Mouse (Mus musculus) urinary bladder, postnatal 25 days (tissue): Measurements from ENCODE around the gene Sds.

Experiments used
- DNase-seq: peaks from one replicate; pipeline ENCODE4 v3.0.0; 2022; ENCODE audit warnings: low spot score

Sds gene

DNA sequence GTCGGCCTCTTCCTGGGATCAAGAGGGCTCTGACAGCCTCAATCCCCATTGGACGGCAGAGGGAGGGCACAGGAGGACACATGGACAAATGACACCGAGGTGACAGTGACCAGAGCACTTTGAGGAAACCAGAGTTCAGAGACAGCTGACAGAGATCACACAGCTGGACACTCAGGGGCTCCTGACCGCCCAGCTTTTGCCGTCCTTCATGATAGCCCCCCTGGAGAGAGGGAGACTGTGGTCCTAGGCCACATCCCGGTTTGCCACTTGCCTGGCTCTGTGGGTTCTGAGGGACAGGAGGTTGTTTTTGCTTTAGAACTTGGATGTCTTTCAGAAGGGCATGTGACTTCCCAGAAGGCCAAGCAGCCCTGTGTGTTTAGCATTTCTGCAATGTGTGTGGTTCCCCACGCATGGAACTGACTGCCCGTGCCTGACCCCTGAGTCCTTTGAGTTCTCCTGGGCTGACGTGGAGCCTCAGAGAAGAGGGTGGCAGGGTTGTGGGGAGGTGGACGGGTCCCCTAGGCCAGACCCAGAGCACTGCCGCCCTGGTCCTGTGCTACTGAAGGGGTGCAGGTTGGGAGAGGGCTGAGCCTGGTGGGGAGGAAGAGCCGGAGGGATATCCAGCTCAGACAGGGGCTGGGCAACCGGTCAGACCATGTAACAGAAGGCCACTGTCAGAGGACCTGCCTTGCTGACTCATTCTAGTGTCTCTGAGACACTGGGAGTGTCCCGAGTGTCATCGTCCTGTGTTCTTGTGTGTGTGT is 40.1 kb downstream of the Sds start:
- peak; percentile 26 for DNase-seq

DNA sequence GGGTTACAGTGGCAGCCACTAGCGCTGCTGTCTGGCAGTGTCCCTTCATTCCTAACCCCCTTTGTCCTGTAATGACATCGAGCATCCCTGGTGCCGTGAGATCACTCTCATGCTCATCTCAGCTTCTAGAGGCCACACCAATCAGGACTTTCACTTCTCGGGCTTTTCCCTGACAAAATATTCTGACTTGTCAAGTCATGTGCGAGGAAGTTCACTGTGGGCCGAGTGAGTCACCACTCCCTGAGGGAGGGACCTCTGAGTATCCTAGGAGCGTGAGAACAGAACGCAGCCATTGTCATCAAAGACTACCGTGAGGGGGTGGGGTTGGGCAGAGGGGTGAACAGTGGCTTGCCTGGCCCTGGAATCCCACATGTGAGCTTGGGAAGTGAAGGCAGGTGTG is 41.2 kb downstream of the Sds start:
- DNase-seq = peak; percentile 46

DNA sequence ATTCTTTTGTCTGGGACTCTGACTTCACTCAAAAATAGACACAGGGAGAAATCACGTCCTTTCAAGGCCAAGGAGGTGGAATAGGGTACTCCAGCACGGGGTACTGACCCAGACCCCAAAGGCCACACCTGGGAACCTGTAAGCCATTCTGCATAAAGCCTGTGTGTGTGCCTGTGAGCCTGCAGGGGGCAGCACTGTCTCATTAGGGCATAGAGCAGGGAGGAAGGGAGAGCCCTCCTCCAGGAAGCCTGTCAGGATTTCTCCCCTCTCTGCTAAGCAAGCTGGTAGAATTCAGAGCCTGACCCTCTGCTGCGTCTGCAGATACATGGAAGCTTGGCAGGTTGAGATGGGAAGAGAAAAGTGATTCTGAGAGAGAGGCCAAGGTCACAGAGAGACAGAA is 46.3 kb downstream of the Sds start:
- peak; percentile 27 for DNase-seq

DNA sequence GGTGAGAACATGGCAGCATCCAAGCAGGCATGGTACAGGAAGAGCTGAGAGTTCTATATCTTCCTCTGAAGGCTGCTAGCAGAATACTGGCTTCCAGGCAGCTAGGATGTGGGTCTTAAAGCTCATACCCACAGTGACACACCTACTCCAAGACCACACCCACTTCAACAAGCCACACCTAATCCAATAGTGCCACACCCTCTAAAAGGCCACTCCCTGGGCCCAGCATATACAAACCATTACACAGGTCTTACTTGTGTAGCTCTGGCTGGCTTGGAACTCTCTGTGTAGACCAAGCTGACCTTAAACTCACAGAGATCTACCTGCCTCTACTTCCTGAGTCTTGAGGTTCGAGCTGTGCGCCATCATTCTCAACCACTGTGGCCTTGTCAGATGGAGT is 48.4 kb downstream of the Sds start:
- no peak for DNase-seq

DNA sequence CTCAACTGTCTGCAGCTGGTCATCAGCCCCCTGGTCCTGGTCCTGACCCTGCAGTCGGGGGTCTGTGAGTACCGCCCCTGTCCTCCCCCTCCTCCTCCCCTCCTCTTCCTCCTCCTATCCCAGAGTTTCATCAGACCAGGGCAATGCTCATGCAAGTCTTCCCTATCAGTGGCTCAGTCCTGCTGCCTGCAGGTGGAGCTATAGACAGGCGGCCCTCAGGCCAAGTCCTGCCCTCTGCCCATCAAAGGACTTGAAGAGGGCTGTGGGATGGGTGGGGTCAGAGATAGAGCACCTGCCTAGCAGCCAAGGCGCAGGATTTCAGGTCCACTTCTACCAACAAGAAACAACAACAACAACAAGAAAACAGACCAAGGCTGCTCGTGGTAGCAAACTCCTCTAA is 49.4 kb downstream of the Sds start:
- no peak for DNase-seq

DNA sequence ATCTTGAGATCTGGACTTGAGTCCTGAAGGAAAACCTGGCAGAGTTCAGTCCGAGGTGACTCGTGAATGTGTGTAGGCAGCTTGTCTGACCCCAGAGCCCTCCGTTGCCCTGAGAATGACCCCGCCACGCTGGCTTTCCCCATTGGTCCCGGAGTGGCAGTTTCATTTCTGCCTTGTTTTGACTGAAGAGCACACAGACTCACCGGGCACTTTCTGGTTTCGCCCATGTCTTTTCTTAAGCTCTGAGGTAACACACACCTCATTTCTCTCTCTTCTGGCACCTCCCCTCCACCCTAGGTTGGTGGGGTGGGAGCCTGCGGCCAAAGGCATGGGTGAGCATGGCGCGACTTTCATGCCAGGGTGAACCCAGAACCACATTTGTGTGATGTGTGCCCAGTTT is 50.0 kb downstream of the Sds start:
- DNase-seq = no peak

DNA sequence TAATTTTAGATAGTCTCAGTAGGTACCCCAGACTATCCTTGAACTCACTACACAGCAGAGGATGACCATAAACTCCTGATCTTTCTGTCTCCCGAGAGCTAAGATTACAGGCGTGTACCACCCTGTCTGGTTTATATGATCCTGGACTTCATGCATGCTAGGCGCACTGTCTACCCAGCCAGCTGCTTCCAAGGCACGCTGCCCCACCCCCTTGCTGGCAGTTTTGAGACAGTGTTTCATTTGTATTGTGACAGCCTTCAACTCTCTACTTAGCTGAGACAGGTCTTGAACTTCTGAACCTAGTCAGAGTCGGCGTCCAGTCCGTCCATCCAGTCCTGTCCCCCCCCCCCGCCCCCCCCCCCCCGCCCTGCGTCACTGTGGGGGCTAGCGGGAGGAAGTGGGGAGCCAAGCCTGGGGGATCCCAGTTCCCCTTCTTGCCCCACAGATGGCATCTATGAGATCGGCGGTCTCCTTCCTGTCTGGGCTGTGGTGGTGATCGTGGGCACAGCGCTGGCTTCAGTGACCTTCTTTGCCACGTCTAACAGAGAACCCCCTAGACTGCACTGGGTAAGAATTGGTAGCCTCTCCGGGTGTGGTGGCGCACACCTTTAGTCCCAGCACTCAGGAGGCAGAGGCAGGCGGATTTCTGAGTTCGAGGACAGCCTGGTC is 51.1 kb downstream of the Sds start:
- no peak for DNase-seq

DNA sequence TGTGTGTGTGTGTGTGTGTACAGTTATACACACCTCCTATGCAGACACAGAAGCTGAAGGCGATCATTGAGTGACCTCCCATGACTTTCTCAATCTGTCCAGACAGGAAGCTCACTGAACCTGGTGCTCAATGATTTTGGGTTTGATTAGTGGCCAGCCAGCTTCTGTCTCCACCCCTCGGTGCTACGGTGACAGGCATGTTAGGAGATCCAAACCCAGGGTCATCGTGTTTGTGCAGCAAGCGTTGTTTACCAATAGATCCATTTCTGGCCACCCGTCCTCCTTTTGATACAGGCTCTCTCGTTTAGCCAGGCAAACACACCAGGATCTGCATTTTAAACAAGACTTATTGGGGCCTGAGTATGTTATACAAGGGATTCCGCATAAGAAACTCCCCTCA is 55.3 kb downstream of the Sds start:
- no peak for DNase-seq
